Mouse (Mus musculus) heart, embryonic 11.5 days (tissue): ENCODE results near the gene Yju2. TPM values are rescaled to one million over a fixed set of nuclear protein-coding genes. Genes with fewer than 3 reads are reported as not detected.

Experiments used
- ATAC-seq: fragments of 200-750 bp; cut with Nextera tagmentation; replicated peaks from 2 replicates; pipeline ENCODE4 v1.8.0; 2017; ENCODE audit warnings: moderate library complexity; ENCODE audit not compliant: insufficient number of reproducible peaks, low FRiP score, low TSS enrichment
- H3K27ac ChIP-seq: fragments of 300-500 bp; sonication (generic); 2 replicates; pipeline ENCODE4 v1.5.1; 2014; ENCODE audit warnings: mild to moderate bottlenecking, low read depth, low read length
- H3K27me3 ChIP-seq: fragments of 300-500 bp; sonication (generic); 2 replicates; pipeline ENCODE4 v1.6.1; 2014; ENCODE audit warnings: mild to moderate bottlenecking, low read length, mixed read lengths; ENCODE audit not compliant: control insufficient read depth, insufficient read depth
- H3K36me3 ChIP-seq: fragments of 300-500 bp; sonication (generic); 2 replicates; pipeline ENCODE4 v1.6.1; 2014; ENCODE audit warnings: mild to moderate bottlenecking, low read length, moderate library complexity, mixed read lengths; ENCODE audit not compliant: control insufficient read depth, insufficient read depth
- H3K4me1 ChIP-seq: fragments of 300-500 bp; sonication (generic); 2 replicates; pipeline ENCODE4 v1.6.1; 2014; ENCODE audit warnings: low read length; ENCODE audit not compliant: control insufficient read depth, insufficient read depth
- H3K4me2 ChIP-seq: fragments of 300-500 bp; sonication (generic); 2 replicates; pipeline ENCODE4 v1.6.1; 2014; ENCODE audit warnings: mild to moderate bottlenecking, moderate library complexity
- H3K4me3 ChIP-seq: fragments of 300-500 bp; sonication (generic); 2 replicates; pipeline ENCODE4 v1.5.1; 2014; ENCODE audit warnings: low read depth, low read length
- H3K9ac ChIP-seq: fragments of 300-500 bp; sonication (generic); 2 replicates; pipeline ENCODE4 v1.6.1; 2014; ENCODE audit warnings: mild to moderate bottlenecking, low read depth, low read length, moderate library complexity
- H3K9me3 ChIP-seq: fragments of 300-500 bp; sonication (generic); replicated peaks from 2 replicates; pipeline ENCODE4 v1.6.1; 2016; ENCODE audit warnings: low read length; ENCODE audit not compliant: control insufficient read depth
- WGBS: fragments of 180-500 bp; shearing (Covaris S2); extraction: QIAGEN DNeasy Blood & Tissue Kit; methylation state at CpG from one replicate; pipeline ENCODE4 v1.1.7; 2014; ENCODE audit not compliant: insufficient replicate concordance; 5-methylcytosine and 5-hydroxymethylcytosine counted together
- polyA plus RNA-seq: library from polyadenylated mRNA; unstranded; fragments of >200 nt; fragmentation: Nextera tagmentation; extraction: Ambion mirVana; gene quantifications from 2 replicates; pipeline ENCODE4 v1.2.1, GENCODE M21; 2014

Yju2 gene
- polyA plus RNA-seq, 1 experiment from 2014 or later = 15.5 TPM

DNA sequence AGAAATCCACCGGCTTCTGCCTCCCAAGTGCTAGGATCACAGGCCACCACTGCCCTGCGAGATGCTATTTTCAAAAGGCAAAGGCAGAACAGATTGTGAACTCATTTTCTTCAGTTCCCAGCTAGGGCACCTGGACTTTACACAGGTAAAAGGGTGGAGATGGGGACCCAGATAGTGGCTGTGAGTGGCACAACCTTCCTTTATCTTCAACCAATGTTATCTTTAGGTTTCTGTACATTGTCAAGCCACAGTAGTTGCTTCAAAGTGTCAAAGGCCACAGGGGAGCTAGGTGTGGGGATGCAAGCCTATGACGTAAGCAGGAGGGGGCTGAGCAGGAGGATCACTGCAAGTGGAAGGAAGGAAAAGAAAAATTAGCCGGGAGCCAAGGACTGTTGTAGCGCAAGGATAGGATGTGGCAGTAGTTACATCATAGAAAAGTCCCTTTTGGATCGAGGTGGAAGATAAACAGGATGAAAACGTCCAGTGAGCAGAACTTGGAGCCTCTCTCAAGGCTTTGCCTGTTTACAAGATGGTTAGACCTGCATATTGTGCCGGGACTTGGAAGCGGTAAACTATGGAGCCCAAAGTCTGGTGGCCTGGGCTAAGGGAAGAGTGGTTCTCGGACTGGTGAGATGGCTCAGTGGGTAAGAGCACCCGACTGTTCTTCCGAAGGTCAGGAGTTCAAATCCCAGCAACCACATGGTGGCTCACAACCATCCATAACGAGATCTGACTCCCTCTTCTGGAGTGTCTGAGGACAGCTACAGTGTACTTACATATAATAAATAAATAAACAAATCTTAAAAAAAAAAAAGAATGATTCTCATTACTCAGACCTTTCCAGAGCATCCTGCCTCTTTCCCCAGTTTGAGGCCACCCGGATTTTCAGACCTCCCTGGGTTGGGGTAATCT, 48.8 kb downstream of the Yju2 start:
- no peak for ATAC-seq
- peak overlapping the region; percentile 81 for H3K4me3 ChIP-seq
- no peaks in the 10 kb centered on the region for H3K27me3 ChIP-seq
- H3K4me2 ChIP-seq = peak overlapping the region; percentile 100
- no peaks in the 10 kb centered on the region for H3K9me3 ChIP-seq
- H3K27ac ChIP-seq = peak overlapping the region; percentile 54
- peaks cover 4% of the 10 kb centered on the region; the same call in 1 of the 2 replicates for H3K36me3 ChIP-seq
- peak overlapping the region; percentile 59 for H3K9ac ChIP-seq
- H3K4me1 ChIP-seq = peaks cover 18% of the 10 kb centered on the region
- WGBS = 25% methylated on average over 13 of the region's 14 CpGs

DNA sequence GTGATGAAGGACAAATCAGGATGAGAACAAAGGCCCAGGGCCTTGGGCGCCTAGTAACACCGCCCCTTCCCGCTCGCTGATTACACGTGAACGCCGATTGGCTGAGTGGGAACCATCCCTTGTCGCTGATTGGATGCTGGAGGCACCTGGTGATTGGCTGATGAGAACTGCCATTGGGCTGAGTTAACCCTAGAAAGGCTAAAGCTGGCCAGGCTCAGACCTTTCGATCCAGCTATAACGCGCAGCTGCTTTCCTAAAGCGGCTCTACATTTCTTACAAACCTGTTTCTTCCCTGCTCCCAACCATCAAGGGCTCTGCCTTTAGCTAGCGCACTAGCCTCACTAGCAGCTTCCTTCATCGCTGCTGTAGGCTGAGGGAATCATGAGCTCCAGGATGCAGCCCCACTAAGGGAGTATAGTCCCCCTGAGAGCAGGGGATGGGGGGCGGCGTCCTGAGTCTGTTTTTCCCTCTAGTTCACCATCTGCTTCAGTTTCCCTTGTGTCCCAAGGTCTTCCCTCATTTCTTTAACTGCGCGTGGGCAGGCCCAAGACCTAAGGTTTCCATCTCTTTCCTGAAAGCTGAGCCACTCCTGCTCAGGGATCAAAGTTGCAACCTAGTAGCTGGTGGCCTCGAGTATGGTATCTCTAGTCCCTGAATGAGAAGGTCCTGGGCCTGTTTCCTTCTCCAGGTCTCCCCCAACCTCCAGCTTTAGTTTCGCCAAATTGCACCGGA, 49.6 kb downstream of the Yju2 start:
- no peaks in the 10 kb centered on the region for H3K27me3 ChIP-seq
- H3K4me3 ChIP-seq = peak overlapping the region; percentile 81
- H3K27ac ChIP-seq = peak overlapping the region; percentile 85
- peak overlapping the region; percentile 100 for H3K4me2 ChIP-seq
- under 1% methylated on average over 21 of the region's 21 CpGs for WGBS
- peak overlapping the region; percentile 86 for H3K9ac ChIP-seq
- ATAC-seq = peak; percentile 89
- H3K9me3 ChIP-seq = no peaks in the 10 kb centered on the region
- peaks cover 9% of the 10 kb centered on the region; the same call in 1 of the 2 replicates for H3K36me3 ChIP-seq
- peaks cover 18% of the 10 kb centered on the region for H3K4me1 ChIP-seq

DNA sequence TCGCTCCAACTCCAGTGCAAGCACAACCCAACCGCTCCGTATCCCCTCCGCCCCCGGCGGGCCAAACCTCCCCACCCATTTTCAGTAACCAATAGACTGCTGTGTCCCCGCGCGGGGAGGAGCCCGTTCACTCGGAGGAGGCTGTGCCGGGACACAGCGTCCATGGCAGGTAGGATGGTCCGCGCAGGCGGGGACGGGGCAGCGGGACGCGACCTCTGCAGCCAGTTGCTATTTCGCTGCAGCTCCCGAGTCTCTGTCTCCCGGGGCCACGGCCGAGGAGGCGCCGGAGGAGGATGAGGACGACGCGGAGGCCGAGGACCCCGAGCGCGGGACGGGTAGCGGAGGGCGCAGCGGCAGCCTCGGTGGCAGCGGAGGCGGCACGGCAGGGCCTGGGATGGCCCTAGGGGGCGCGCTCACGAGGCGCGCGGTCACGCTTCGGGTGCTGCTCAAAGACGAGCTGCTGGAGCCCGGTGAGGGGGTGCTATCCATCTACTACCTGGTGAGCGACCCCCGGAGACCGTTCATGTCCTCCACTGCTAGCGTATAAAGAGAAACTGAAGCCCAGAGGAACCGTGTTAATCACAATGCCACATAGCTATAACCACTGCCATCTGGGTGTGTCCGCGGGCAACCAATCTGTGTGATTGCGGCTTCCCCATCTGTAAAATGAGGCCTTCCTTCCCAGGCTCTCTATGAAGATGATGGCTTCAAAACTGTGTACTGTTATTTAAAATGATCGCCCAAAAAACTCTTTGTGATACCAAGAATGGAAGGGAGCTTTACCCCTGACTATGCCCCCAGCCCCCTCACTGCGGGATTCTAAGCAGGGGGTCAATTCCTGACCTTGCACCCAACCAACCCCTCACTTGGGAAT, 50.4 kb downstream of the Yju2 start:
- peak overlapping the region; percentile 100 for H3K4me2 ChIP-seq
- peak overlapping the region; percentile 86 for H3K9ac ChIP-seq
- H3K36me3 ChIP-seq = peaks cover 14% of the 10 kb centered on the region; the same call in 1 of the 2 replicates
- H3K4me3 ChIP-seq = peak overlapping the region; percentile 81
- WGBS = 1% methylated on average over 62 of the region's 62 CpGs
- H3K27ac ChIP-seq = peak overlapping the region; percentile 85
- peaks cover 18% of the 10 kb centered on the region for H3K4me1 ChIP-seq
- ATAC-seq = peak; percentile 84
- H3K27me3 ChIP-seq = no peaks in the 10 kb centered on the region
- no peaks in the 10 kb centered on the region for H3K9me3 ChIP-seq

DNA sequence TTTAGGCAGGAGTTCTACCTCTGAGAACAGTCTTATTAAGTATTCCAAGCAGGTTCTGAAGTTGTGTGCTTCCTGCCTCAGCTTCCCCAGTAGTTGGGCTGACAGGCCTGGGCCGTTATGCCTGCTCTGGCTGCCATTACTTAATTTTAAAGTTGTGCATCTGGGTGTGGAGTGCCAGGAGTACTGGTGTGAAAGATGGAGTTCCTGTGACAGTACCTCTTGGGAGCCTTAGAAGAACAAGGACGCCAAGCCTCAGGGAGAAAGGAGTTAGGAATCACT, 51.0 kb downstream of the Yju2 start:
- Histone ChIP-seq H3K9me3 (no peaks in the 10 kb centered on the region), H3K4me3 (peak overlapping the region; percentile 81), H3K9ac (peak overlapping the region; percentile 86), H3K4me1 (peaks cover 18% of the 10 kb centered on the region), H3K27ac (no peak overlapping the region), H3K4me2 (peak overlapping the region; percentile 100), H3K36me3 (peaks cover 14% of the 10 kb centered on the region; the same call in 1 of the 2 replicates), H3K27me3 (no peaks in the 10 kb centered on the region)
- ATAC-seq = no peak
- WGBS = 42% methylated on average over 2 of the region's 2 CpGs

DNA sequence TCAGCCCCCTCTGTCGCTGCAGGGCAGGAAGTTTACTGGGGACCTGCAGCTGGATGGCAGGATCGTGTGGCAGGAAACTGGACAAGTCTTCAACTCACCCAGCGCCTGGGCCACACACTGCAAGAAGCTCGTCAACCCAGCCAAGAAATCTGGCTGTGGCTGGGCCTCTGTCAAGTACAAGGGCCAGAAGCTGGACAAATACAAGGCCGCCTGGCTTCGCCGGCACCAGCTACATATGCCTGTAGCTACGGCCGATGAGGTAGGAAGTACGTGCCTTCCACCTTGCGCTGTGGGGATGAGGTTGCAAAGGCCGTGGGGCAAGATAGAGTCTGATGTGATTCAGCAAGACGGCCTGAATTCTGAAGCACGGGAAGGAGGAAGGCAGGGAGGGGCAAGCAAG, 51.4 kb downstream of the Yju2 start:
- WGBS = 67% methylated on average over 14 of the region's 14 CpGs
- no peaks in the 10 kb centered on the region for H3K27me3 ChIP-seq
- peak overlapping the region; percentile 81; the same call in 1 of the 2 replicates for H3K4me3 ChIP-seq
- peaks cover 18% of the 10 kb centered on the region for H3K4me1 ChIP-seq
- no peaks in the 10 kb centered on the region for H3K9me3 ChIP-seq
- peak overlapping the region; percentile 86 for H3K9ac ChIP-seq
- peak overlapping the region; percentile 100 for H3K4me2 ChIP-seq
- H3K36me3 ChIP-seq = peaks cover 17% of the 10 kb centered on the region
- ATAC-seq = no peak
- H3K27ac ChIP-seq = no peak overlapping the region

DNA sequence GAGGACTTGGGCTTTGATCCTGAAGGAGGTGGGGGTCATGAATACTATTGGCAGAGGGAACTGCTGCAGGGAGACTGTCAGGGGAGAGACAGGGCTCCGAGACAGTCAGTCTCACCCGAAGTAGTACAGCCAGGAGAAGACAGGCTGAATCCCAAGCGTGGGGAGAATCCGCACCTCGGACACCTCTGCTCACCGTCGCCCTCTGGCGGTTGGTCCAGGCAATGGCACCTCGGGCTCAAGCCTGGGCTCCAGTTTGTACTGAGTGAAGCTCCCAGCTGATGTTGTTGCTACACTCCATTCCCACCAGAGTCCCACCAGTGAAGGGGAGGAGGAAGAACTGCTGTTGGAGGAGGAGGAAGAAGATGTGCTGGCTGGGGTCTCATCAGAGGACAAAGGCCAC, 51.8 kb downstream of the Yju2 start:
- Histone ChIP-seq H3K4me2 (0 out of 2 replicates have a peak overlapping the region, but pooled peaks have one; percentile 100), H3K4me1 (peaks cover 18% of the 10 kb centered on the region), H3K27ac (no peak overlapping the region), H3K36me3 (peaks cover 21% of the 10 kb centered on the region), H3K9me3 (no peaks in the 10 kb centered on the region), H3K4me3 (no peak overlapping the region), H3K27me3 (no peaks in the 10 kb centered on the region), H3K9ac (no peak overlapping the region)
- 13% methylated on average over 9 of the region's 9 CpGs for WGBS
- no peak for ATAC-seq

DNA sequence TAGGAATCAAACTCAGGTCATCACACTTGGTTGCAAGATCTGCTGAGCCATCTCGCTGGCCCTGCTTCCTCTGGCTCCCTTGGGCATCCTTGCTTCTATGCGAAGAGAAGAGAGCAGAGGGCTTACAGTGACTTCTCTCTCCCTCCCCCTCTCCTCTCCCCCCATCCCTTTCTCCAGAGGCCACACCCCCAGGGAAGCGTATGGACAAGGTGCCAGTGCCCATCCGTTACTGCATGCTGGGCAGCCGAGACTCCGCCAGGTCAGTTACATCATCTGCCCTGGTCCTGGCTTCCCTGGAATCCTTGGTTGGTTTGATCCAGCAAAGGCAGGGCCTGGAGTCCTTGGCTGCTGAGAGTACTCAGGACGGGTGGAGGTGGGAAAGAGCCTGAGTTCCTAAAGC, 52.5 kb downstream of the Yju2 start:
- no peak for ATAC-seq
- Histone ChIP-seq H3K9ac (no peak overlapping the region), H3K4me2 (no peak overlapping the region), H3K9me3 (no peaks in the 10 kb centered on the region), H3K36me3 (peaks cover 25% of the 10 kb centered on the region), H3K27me3 (no peaks in the 10 kb centered on the region), H3K27ac (no peak overlapping the region), H3K4me1 (peaks cover 18% of the 10 kb centered on the region), H3K4me3 (no peak overlapping the region)
- 87% methylated on average over 7 of the region's 7 CpGs for WGBS

DNA sequence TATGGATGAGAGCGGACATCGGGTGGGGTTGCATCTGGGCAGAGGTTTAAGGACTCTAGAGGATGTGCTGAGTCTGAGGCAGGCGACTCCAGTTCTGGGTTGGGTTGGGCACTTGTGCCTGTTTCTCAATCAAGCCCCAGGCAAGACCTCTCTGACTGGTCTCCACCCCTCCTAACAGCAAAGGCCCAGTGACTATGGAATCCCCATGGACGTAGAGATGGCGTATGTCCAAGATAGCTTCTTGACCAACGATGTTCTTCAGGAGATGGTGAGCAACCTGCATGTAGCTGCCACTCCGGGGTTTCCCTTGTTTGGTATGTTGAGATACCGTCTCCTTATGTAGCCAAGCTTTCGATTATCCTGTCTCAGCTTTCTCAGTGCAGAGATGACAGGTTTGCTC, 56.4 kb downstream of the Yju2 start:
- Histone ChIP-seq H3K4me3 (no peak overlapping the region), H3K27me3 (no peaks in the 10 kb centered on the region), H3K27ac (no peak overlapping the region), H3K4me2 (no peak overlapping the region), H3K4me1 (peaks cover under 1% of the 10 kb centered on the region; the same call in 1 of the 2 replicates), H3K9me3 (no peaks in the 10 kb centered on the region), H3K9ac (no peak overlapping the region), H3K36me3 (peaks cover 43% of the 10 kb centered on the region)
- 91% methylated on average over 9 of the region's 9 CpGs for WGBS
- no peak for ATAC-seq
